Mouse (Mus musculus) B cell, adult 62 days (primary cell): ENCODE data around the gene Nfil3. TPM values are rescaled to one million over a fixed set of nuclear protein-coding genes. Genes with fewer than 3 reads are reported as not detected.

ENCODE experiments used
- total RNA-seq: library from RNA; stranded (reverse); gene quantifications from 4 replicates; pipeline ENCODE4 v1.2.4, GENCODE M21; 2023

Gene Nfil3
- 3.8 to 5.8 TPM (median 4.9 TPM) in 4 replicates for total RNA-seq

DNA sequence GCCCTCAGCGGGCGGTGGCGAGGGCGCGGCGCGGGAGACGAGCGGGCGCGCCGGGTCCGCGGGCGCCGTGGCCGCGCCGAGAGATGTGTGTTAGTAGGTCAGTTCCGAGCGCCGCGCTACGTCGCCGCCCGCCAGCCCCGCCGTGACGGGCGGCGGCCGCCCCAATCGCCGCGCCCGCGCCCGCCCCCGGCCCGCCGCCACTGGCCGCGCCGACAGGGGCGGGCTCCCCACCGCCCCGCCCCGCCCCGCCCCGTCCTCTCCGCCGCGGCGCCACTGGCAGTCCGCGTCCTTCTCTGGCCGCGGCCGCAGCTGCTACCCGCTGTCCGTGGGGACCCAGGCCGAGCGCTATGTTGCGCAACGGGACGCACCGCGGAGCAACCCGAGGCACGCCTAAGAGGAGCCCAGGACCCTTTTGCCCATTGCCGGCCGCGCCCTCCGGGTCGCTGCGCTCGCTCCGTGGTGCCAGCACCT, at the start of gene Nfil3:
Gene Nfil3 (minus strand): TSS at position 123 of the 471 bp plus-strand sequence.

DNA sequence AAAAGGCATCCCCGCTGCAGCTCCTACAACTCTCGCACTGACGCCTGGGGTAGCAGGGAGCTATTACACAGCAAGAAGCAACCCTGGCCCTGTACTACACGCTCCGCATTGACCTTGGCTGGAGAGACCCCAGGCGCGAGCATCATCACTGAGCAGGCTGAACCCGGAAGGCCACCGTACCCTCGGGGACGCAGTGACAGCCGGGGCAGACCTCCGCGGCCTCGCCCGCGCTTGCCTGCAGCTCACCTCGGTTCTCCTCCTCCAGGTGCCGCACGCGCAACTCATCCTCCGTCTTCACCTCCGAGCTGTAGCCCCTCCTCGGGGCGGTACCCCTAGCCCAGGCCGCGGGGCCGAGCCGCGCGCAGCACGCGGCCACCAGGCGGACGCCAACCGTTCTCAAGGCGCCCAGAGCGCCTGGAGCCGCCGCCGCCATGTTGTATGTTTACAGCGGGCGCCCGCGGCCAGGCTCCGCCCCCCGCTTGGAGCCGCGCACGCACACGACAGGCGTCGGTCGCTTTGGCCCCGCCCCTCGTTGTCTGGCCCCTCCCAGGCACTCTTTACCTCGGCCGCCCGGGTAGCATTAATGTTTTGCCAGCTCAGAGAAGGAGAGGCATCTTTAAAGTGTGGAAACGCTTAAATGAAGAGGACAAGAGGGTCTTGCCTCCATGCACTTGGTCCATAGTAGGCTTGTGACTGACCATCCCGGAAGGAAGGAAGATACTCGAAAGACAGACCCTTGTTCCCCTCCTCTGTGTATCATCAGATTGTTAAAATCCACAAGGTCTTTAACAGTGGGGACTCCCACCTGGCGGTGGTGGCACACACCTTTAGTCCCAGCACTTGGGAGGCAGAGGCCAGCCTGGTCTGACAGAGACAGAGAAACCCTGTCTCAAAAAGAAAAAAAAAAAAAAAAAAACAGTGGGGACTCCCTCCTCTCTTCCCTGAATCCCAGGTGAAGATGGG, 51.4 kb downstream of the Nfil3 start, which contains the start of gene Auh:
Gene Auh (minus strand): TSS at position 473 of the 963 bp plus-strand sequence.

Other genes starting within 250 kb of the Nfil3 start
- 46.1 to 63.4 TPM (median 48.7 TPM) in 4 replicates for gene Auh, start 51.4 kb downstream of the Nfil3 start, total RNA-seq